Mouse (Mus musculus) B cell, adult 2 months (primary cell): Measurements from ENCODE around the gene Olfr574.

Source experiments
- DNase-seq, 2 experiments: peaks; one replicate each; pipeline ENCODE4 v3.0.0; 2022

Gene Olfr574

DNA sequence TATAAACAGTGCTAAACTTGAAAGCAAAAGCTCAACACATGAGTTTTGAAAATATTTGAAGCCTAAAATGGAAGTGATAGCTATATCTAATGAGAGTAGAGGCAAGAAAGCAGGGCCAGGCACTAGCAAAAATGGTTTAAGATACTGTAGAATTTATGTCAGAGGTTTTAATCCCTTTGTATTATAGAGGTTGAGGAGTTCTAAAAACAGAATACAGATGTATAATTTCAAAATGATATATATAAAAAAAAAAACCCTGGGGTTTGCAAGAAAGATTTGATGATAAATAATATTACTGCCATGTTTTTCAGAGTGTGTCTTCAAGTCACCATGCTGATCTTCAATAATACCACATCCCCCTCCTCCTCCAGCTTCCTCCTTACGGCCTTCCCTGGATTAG is at the start of gene Olfr574:
TSS of gene Olfr574 (plus strand) at position 301 of the 400 bp plus-strand sequence.
- no peak for DNase-seq

DNA sequence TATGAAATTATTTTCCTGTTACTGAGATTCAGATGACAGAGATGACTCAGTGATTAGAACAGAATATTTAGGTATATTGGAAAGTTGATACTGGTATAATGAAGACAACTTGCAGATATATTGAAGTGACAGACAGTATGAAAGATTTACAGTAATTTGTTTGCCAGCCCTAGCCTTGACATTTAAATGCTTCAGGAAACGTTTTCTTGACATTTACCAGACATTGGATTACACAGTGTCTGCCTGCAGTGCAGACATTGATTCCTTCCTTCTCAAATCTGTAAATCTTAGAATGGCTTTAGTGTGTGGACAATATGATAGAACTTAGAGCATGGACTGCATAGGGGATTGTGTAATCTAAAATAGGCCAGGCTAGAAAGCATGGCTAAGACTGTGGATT is 33.0 kb upstream of the Olfr574 start:
- no peak for DNase-seq

DNA sequence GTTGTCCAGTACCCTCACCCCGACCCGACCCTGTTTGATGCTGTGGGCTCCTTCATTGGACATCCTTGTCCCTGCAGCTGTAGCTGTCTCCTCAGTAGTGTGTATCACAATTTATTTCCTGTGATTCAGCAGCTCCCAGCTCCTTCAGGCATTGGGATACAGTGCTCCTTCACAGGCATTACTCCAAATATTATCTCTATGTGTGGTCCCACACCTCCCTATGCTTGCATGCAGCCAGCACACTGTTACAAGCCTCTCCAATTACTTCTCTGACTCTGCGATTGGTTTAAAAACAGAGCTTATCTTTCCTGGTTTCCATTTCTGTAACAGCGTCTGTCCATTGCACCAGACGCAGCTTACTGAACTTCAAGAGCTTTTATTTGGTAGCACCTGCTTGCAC is 31.9 kb upstream of the Olfr574 start:
- DNase-seq, result no peak

DNA sequence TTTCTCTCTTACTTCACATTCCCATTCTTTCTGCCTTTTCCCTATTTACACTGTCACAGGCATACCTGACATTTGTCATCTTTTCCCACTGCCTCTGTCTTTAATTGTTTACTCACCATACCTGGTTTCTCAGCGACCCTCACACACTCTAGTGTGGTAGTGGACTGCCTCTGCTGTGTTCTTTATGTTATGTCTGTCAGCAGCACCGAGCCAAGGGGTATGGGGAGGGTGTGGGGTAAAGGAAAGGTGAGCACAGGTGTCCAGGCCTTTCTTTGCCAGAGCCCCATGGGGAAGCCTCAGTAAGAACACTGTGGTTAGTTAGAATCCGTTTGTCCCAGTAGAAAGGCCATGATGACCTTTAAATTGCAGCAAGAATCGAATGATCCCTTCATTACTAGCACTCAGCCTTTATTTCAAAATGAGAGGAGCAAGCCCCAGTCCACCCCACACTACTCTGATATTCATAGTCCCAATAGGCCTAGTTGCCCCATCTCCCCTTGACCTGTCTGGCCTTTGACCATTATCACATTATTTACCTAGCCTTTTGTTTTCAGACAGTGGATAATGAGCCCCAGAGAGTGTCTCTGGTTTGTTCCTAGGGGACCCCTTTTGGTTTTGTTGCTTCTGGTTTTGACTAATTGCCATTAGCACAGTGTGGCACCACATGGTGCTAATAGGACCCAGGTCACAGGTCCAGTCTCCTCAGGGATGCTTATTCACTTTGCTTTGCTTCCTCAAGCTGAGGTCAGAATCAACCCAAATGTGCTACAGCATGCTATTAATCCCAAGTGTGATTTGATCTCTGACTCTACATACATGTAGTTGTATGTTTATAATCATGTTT is 31.0 kb upstream of the Olfr574 start, which contains the start of gene Olfr571:
TSS of gene Olfr571 (minus strand) at position 505 of the 844 bp plus-strand sequence.
- no peak for DNase-seq

DNA sequence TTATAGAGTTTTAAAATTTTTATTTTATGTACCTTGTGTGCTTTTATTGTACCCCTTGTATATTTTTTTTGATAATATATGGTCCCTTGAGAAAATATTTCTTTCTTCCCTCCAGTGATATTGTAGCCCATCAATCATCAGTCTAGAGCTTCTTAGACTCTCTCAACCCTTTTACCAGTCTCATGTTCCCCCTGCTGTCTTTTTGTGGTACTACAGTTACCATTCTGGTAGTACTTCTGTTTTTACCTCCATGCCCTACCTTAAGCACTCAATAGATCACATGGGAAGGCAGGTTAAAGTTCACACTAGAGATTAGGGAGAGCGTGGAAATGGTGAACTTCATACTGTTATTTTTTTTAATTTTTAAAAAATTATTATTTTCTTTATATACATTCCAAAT is 28.6 kb upstream of the Olfr574 start:
- peak in 1 of 2 experiments; percentile 4 for DNase-seq

DNA sequence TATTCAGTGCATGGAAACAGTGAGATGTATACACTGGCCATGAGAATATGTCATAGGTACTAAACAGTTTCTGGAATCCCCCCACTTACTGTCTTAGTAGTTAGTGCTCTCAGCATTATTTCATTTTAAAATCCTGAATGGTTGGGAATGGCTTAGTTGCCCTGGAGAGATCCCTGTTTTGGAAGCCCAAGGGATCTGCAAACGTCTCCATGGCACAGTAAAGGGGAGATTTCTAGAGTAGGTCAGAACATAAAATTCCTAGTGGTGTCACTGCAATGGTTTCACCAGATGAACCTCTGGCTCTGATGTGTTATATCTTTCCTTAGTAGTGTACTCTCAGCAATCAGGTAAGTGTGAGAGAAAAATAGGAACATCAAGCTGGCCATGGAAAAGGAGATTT is 24.2 kb upstream of the Olfr574 start, which contains the start of gene Olfr572:
TSS of gene Olfr572 (plus strand) at position 301 of the 400 bp plus-strand sequence.
- DNase-seq, result no peak

DNA sequence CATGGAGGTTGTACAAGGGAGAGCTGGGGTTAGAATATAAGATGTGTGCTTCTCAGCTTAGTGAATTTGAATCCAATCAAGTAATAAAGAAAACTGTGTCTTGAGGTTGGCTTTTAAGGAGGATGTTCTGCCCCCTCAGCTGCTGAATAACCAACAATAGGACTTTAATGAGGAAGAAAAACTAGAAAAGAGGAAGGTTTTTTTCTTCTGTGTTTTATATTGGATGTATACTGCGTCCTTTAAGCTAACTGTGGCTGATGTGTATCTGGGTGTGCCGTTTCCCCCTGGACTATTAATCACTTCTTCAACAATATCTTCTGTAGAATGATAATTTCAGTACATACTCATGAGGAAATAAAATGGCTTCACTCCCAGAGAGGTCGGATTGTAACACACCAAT is 21.2 kb upstream of the Olfr574 start:
- no peak for DNase-seq

DNA sequence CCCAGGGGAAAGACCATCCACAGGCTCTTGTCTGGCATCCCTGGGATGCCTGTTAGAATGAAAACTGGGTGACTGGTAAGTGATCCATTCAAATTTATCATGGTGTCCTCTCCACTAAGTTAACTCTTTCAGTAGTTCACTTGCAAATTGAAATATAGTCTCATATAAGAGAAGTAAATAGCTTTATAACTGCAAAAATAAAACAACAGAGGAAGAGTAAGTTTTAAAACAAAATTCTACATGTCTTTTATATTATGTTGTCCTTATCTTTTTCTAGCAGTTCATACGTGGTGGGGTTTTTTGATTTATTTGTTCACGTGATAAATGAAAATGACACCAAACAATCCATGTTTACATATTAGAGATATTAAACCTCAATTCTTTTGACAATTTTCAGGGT is 5.8 kb upstream of the Olfr574 start, which contains the start of gene Olfr573-ps1:
TSS of gene Olfr573-ps1 (minus strand) at position 101 of the 400 bp plus-strand sequence.
- DNase-seq, result no peak

DNA sequence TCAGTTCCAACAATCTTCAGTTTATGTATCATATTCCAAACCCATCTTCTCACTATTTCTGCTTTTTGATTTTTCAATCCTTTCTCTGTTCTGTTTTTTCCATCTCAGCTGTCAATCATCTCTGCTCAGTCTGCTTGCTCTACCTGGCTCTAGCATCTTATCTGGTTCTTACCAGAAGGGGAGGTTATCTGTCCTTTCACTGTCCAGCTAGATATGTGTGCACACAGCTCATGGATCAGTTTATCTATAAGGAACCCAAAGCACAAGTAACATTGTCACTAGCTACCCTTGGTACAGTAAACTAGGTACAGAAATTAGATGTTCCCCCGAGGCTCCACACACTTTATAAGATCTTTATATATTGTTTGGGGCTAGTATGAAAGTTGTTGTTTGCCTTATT is 4.8 kb upstream of the Olfr574 start:
- no peak for DNase-seq

DNA sequence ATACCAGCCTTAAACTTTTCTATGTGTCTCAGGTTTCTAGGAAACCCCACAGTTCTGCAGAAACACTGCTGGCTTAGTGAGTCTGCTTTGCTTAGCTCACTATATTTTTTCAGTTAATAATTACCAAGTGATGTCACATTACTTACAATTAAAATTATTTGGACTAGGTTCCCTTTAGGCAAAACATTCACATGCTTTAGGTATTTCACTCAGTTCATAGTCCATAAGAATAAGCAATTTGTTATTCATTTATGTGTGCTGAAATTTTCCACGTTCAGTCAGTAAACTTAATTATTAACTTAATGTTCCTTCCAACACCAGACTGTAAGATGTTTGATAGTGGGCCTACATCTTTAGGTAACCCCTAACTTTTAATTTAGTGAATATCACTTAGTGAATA is 2.5 kb downstream of the Olfr574 start:
- no peak for DNase-seq

DNA sequence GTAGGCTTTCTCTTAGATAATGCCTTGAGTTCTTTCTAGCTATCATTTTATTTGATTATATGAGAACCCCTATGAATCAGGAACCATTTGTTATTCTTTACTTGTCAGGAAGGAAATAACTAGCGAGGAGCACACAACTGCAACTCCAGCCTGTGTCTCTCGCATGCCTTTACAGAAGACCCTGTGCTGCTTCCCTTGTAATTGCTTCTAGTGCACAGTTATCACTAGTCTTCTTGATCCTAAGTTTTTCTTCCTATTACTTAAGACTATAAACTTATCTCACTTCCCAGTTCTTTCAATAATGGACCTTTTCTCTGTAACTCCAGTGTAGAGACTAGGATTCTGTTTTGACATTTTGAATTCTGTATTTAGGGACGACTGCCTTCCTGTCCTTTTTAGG is 9.9 kb downstream of the Olfr574 start:
- DNase-seq, result no peak

DNA sequence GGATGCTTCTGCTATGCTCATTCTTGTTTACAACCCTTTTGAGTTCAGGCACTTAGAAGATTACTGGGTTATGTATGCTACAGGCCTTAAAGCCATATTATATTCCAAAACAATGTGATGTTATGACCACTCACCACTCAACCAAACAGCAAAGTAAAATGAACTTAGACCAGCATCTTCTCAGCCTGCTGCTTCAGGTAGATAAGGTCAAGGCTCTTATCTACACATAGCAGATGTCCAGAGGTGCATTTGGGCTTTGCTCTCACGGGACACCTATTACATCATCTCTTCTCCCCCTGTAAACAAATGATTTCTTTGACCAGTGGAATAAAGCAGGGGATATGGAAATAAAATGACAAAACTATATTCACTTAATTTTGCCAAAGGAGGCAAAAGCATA is 10.3 kb downstream of the Olfr574 start, which contains the start of gene Olfr575:
TSS of gene Olfr575 (minus strand) at position 183 of the 400 bp plus-strand sequence.
- DNase-seq, result no peak

DNA sequence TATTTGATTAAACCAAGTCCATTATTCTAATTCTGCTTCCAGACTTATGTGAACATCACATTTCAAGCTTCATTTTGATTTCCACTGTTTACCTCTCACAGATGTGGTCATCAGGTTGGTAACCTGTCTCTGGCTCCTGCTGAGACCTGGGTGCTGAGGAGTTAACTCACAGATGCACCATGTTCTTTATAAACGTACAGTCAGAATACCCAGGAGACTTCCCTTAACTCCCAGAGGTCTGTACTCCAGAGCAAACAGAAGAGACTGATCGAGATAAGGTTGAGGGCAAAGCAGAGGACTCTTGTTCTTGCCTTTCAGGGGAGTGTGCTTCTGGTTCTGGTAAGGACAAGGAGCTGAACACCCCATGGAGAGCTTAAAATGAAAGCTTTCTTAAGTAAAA is 14.1 kb downstream of the Olfr574 start, which contains the start of gene Olfr576:
TSS of gene Olfr576 (plus strand) at position 301 of the 400 bp plus-strand sequence.
- DNase-seq, result no peak

DNA sequence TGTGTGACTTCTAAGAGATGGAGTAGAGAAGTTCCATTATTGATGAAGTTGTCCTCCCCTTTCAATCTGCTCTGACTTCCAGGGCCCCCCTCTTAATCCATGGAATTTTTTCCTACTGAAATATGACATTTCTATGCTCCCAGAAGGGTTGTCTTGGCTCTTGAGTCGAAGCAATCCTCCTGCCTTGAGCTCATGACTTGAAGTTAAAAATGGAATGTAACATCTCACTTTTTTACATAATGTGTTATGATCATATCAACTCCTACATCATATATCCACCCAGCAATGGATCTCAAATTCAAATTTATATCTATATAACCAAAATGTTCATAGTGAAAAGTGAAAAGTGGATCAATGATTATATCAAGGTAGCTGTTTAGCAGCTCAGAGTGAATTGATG is 26.1 kb downstream of the Olfr574 start:
- no peak for DNase-seq

DNA sequence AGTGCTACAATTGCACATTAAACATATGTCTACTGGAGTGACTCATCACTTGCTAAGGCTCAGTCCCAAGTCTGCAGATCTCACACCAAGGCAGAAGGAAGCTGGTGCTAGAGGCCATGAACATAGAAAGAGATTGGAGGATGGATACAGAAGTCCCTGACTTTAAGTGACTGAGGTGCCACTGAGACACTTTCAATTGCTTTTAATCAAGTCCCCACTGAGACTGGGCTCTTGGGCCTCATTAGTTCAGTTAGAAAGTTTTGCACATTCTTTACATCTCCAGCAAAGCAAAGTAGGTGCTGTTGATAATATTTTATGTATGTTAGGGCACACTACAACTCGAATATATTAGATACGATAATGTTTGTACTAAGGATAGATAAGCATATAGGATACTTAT is 27.6 kb downstream of the Olfr574 start, which contains the start of gene Olfr577:
TSS of gene Olfr577 (minus strand) at position 101 of the 400 bp plus-strand sequence.
- DNase-seq, result no peak

DNA sequence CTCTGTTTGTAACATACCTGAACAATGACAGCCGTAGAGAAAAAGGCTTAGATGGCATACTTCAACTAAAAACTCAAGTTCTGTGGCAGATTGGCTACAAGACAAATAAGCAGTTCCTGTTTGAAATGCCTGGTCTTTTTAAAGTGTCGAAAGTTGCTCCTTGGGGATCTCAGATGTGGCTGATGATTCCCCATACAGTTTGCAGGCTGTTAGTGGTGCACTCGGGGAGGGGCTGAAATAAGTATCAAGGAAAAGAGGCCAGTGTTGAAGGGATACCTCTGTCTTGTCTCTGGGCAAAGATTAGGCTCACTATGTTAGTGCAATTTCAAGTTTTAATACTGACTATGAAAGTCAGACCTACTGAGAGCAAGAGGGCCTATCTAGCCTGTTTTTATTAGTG is 41.0 kb downstream of the Olfr574 start, which contains the start of gene Olfr578:
TSS of gene Olfr578 (minus strand) at position 101 of the 400 bp plus-strand sequence.
- no peak for DNase-seq
